Mouse (Mus musculus): ENCODE data around the gene Pla2g16.
A peak's percentile ranks its signal among the peaks of the same experiment; 100 is the strongest.

GRCm38 (mm10) chr19:7557328-7557822, at the start of gene Pla2g16:
- peak; percentile 49 for TF ChIP-seq CTCF (IDR thresholded peaks at IDR 0.05; ENCODE audit: low read depth)
- TF ChIP-seq EP300 (optimal IDR thresholded peaks at IDR 0.05): no peak
